Mouse (Mus musculus) heart, postnatal 10 days (tissue): Measurements from ENCODE around the gene Fgfr2. TPM values are rescaled to one million over a fixed set of nuclear protein-coding genes. Genes with fewer than 3 reads are reported as not detected.

ENCODE experiments used
- DNase-seq, 2 experiments: peaks; one replicate each; pipeline ENCODE4 v3.0.0; 2021
- intact Hi-C: fragments of 180-260 bp; cut with DNase I; formaldehyde crosslinking; loops from one replicate; pipeline ENCODE4 v1.15.1; 2025
- total RNA-seq, 2 experiments: library from RNA; stranded (reverse); gene quantifications; 2 replicates each; pipeline ENCODE4 v1.2.3; 2021

The Fgfr2 gene
- total RNA-seq, 2 experiments from 2014 or later: 6.2 to 6.3 TPM

GRCm38 (mm10) chr7:132793467-132793866 lies 329.7 kb downstream of the Fgfr2 start:
- peak in 1 of 2 experiments; percentile 56 for DNase-seq
- intact Hi-C loops: no loop called here

DNA sequence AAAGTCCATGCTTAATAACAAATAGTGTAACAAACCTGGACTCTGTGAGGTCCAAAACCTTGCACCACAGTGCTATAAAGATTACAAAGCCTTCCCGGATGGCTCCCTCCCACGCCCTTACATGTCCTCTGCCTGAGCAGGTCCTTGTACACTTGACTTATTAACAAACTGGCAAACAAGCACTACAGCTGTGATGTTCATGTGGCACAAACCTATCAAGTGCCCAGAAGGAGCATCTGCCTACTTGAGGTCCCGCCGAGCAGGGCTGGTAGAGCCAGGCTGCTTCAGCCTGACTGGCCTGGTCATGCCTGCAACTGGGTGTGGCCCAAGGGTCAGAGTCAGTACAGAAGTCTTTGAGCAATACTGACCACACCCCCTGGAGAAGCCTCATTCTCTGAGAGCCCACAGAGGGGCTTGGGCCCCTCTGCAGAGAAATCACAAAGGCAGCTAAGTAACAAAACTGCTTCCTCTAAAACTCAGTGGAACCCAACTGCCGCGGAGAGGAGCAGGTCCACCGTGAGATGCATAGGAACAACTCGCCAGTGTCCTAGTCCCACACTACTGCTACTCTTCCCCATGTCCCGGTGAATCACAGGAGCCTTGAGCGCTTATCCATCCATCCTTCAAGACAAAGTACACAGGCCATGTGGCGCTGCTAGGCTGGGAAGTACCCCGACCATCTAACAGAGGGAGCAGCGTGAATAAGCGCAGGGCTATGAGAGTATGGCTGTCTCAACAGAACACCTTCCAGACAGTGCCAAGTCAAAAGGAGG lies 332.5 kb downstream of the Fgfr2 start:
- peak in 1 of 2 experiments; percentile 19 for DNase-seq
- intact Hi-C loops: no loop called here

DNA sequence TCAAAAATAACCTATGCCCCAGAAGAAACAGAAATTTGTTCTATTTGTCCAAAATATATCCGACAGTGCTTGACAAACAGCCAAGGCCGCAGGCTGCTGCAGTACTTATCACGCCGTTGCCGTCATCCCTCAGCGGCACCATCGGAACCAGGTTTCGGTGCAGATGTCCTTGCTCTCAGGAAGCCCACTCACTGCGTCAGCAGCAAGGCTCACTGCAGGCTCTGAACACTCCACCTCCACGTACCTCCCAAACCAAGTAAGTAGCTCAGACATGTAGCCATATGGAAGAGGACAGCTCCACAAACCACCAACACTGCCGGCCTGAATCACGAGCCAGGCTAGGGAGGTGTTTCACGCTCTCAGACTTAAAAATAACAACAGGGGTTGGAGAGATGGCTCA lies 334.3 kb downstream of the Fgfr2 start:
- intact Hi-C loops: no loop called here
- DNase-seq: peak in 1 of 2 experiments; percentile 12

DNA sequence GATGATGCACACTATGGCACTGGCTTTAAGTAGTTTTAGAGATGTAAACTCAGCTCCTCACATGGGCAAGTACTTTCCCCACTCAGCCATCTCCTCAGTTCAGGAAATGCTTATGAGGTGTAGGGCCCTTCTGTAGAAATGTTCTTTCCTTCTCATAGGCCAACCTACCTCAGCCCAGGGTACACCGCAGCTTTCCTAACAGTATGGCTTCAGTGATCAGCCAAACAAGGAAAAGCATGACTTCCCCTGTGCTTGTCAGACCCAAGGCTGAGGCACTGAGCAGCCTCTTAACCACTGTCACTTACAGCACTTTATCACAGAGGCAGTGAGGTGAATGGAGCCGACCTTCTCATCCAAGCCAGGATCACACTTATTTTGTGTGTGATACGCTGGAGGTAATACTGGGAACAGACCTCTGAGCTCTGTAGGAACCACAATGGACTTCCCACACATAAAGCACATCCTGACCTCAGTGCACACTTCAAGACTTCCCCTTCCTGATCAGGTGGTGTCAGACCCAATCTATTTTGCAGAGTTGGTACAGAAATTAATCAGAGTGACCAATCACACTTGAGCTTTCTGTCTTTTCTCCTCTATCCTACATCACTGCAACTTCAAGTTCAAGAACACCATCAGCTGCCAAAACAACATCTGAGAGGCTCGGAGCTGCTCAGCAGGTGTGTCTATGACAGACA lies 335.5 kb downstream of the Fgfr2 start:
- intact Hi-C loops: loop anchor here (2.0 kb wide), 1 partner anchor 13 kb away; no protein-coding TSS in a partner anchor
- DNase-seq: peak in 1 of 2 experiments; percentile 15

DNA sequence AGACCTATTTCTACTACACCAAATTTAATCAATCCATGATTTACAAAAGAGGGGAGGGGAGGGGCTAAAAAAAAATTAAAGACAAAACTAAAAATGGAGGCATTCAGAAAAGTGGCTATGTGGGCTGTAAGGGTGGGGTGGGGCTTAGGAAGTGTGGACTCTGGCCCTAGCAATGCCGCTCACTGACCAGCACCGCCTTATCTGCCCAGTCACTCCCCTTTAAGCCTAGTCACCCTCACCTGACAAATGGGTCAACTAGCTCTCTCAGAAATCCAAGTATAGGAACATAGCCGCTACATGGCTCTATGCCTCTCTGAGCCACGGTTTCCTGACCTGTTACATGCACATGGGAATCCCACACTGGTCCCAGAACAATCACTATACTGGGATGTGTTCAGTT lies 336.1 kb downstream of the Fgfr2 start:
- intact Hi-C loops: loop anchor here (2.0 kb wide), 1 partner anchor 14 kb away; no protein-coding TSS in a partner anchor
- DNase-seq: no peak

GRCm38 (mm10) chr7:132786522-132786921 lies 336.6 kb downstream of the Fgfr2 start:
- intact Hi-C loops: loop anchor here (2.0 kb wide), 1 partner anchor 14 kb away; no protein-coding TSS in a partner anchor
- peak in 1 of 2 experiments; percentile 27 for DNase-seq

DNA sequence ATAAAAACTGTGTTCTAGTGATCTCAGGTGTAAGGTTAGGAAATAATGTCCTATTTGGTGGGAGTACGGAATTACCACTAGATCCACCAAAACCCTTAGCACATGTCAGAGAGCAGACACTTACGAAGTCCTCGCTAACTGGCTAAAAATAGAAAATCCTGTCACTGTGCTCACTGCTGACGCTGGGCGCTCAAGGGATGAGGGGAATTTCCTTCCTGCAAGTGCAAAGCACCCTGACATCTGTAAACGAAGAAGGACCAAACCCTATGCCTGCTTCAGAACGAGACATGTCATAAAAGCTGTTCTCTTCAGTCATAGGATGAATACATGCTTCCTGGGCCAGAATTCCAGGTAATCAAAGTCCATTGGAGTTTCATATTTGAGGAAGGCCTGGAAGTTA lies 337.1 kb downstream of the Fgfr2 start:
- intact Hi-C loops: loop anchor here (2.0 kb wide), 1 partner anchor 15 kb away; no protein-coding TSS in a partner anchor
- peak; percentile 65 to 76 for DNase-seq

GRCm38 (mm10) chr7:132784101-132784500 lies 339.0 kb downstream of the Fgfr2 start:
- intact Hi-C loops: loop anchor here (2.0 kb wide), 1 partner anchor 27 kb away; no protein-coding TSS in a partner anchor
- peak in 1 of 2 experiments; percentile 36 for DNase-seq

- peak in 1 of 2 experiments; percentile 51 for DNase-seq
- intact Hi-C loops: no loop called here
These were observed 341.3 kb downstream of the Fgfr2 start for GRCm38 (mm10) chr7:132781850-132782249.

DNA sequence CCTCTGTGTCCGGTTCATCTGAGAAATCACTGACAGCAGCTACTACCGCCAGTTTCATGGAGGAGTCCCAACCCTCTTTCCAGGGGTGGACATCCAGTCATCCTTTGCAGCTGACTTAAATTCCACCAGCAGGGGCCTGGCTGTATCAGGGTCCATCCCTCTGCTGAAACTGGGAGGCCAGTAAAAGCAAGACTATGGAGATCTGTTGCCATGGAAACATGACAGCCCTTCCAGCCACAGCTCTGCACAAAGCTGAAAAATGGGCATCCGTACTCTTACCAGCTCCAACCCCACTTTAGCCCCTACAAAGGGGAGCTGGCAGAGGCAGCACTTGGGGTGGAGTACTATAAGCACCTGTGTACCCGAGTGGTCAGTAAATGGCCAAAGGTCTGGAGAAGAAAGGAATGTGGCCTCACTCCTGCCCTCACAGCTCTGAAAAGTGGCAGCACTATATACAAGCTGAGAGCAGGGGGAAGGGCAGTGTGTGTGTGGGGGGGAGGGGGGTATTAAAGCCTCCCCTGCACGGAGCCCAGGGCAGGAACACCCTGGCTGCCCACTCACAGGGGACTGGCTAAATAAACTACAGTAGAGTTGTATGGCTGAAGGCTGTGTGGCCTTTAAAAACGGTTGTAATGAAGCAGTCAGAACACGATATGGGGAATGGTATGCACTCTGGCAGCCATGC lies 341.9 kb downstream of the Fgfr2 start:
- intact Hi-C loops: no loop called here
- DNase-seq: no peak

DNA sequence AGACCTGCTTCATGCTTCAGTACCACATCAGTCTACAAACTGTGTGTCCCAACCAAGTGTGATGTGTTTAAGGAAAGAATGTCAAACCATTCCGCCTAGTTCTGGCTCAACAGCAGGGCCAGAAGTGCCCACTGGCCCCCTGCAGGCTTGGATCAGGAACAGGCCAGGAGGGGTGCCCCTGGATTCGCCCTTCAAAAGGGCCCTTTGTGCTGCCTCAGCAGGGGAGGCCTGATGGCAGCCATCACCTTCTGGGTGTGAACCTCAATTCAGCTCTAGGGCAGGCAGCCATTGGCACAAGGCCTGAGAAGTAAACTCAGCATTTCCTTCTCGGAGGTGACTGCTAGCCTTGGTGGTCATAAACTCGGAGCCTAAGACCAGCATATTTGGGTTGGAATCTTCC lies 342.5 kb downstream of the Fgfr2 start:
- peak in 1 of 2 experiments; percentile 37 for DNase-seq
- intact Hi-C loops: no loop called here

- intact Hi-C loops: no loop called here
- DNase-seq: peak; percentile 66 to 73
These were observed 344.5 kb downstream of the Fgfr2 start for GRCm38 (mm10) chr7:132778630-132779029.

DNA sequence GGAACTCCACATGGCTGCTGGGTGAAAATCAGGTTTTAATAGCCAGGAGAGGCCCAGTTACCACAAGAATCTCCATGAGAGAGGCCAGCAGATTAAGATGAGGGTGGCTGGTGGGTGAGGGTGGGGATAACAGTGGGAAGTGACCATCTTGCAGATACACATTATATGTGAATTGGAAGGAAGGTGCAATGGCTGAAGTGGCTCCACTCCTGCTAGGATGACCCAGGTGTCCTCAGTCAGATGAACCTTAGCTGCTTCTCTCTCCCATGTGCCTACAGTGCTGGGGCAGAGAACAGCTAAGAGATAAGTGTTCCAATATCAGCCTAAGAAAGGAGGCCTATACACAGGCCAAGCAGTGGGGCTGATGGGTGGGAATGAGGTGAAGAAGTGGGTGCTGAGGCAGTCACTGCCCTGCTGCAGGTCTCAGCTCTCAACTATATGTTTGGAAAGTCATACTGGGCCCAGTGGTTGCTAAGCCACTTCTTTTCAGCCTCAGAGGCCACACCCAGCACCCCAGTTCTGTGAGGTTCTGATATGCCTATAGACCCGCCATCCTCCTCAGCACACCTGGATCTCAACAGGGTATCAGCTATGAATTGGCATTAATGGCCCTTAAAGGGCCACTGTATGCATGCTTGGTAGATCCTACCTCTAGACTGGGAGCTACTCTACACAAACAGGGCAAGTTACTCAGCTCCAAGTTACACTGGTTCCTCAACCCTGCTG lies 345.3 kb downstream of the Fgfr2 start:
- no peak for DNase-seq
- intact Hi-C loops: no loop called here

- DNase-seq: no peak
- intact Hi-C loops: no loop called here
These were observed 346.0 kb downstream of the Fgfr2 start for GRCm38 (mm10) chr7:132777117-132777516.

- DNase-seq: peak in 1 of 2 experiments; percentile 51
- intact Hi-C loops: no loop called here
These were observed 346.6 kb downstream of the Fgfr2 start for GRCm38 (mm10) chr7:132776338-132777111.

- DNase-seq: no peak
- intact Hi-C loops: no loop called here
These were observed 347.2 kb downstream of the Fgfr2 start for GRCm38 (mm10) chr7:132775922-132776321.

- intact Hi-C loops: no loop called here
These were observed 347.8 kb downstream of the Fgfr2 start for GRCm38 (mm10) chr7:132775333-132775732.

DNA sequence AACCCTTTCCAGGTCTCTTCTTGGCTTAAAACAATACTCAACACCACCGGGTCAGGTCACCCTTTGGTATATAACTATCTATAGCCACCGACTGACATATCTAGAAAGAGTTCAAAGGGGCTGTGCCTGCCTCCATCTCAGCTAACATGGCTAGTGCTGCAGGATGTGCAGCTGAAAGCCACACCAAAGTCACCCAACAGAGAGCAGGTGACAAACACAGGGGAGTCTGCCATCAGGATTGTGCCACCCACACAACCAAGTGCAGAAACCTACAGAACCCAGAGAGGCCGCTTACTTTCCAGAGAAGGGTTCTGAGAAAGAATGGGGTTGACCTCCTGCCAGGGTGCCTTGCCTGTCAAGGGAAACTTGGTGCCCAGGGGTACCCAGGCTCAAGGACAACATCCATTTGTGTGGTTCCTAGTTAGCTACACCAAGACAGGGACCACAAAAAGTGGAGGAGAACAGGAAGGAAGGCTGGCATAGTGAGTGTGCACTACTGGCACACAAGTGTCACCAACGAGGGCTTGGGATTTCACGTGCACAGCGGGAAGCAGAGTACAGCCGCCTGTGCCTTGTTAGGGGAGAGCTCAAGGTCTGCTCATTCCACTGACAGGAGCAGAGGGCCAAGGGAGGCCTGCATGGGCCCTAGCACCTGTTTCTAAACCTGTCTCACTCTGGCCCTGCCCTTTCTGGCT lies 350.0 kb downstream of the Fgfr2 start:
- intact Hi-C loops: no loop called here
- DNase-seq: no peak

More at GRCm38 (mm10) chr7:132775333-132775732, 347.8 kb downstream of the Fgfr2 start:
- DNase-seq: peak; percentile 84 to 88

- DNase-seq: no peak
- intact Hi-C loops: no loop called here
These were observed 350.7 kb downstream of the Fgfr2 start for GRCm38 (mm10) chr7:132772440-132772839.
